Mouse (Mus musculus) lung, embryonic 15.5 days (tissue): ENCODE measurements at regions not wholly inside any gene's neighbourhood (a gene's known extent, or its start where the extent isn't known, plus 50 kb on each side); places are given as distances from the start of the nearest gene placed in this dataset.

ENCODE experiments used
- ATAC-seq: fragments of 200-750 bp; cut with Nextera tagmentation; 2 replicates; pipeline ENCODE4 v1.8.0; 2017; ENCODE audit warnings: moderate number of reproducible peaks, borderline replicate concordance; ENCODE audit not compliant: low FRiP score, low TSS enrichment; ENCODE audit errors: extremely low read depth
- H3K27ac ChIP-seq: fragments of 300-500 bp; sonication (generic); 2 replicates; pipeline ENCODE4 v1.5.1; 2015; ENCODE audit warnings: moderate library complexity, mild to moderate bottlenecking, inconsistent platforms
- H3K27me3 ChIP-seq: fragments of 300-500 bp; sonication (generic); 2 replicates; pipeline ENCODE4 v1.6.1; 2015; ENCODE audit warnings: inconsistent platforms
- H3K36me3 ChIP-seq: fragments of 300-500 bp; sonication (generic); 2 replicates; pipeline ENCODE4 v1.6.1; 2015; ENCODE audit warnings: inconsistent platforms
- H3K4me1 ChIP-seq: fragments of 300-500 bp; sonication (generic); 2 replicates; pipeline ENCODE4 v1.6.1; 2015; ENCODE audit warnings: inconsistent platforms
- H3K4me2 ChIP-seq: fragments of 300-500 bp; sonication (generic); 2 replicates; pipeline ENCODE4 v1.6.1; 2015; ENCODE audit warnings: inconsistent platforms, mild to moderate bottlenecking, moderate library complexity
- H3K4me3 ChIP-seq: fragments of 300-500 bp; sonication (generic); 2 replicates; pipeline ENCODE4 v1.5.1; 2015; ENCODE audit warnings: mild to moderate bottlenecking, inconsistent platforms
- H3K9ac ChIP-seq: fragments of 300-500 bp; sonication (generic); 2 replicates; pipeline ENCODE4 v1.6.1; 2015; ENCODE audit warnings: inconsistent platforms
- H3K9me3 ChIP-seq: fragments of 300-500 bp; sonication (generic); 2 replicates; pipeline ENCODE4 v1.6.1; 2016; ENCODE audit warnings: inconsistent platforms
- WGBS: fragments of 180-500 bp; shearing (Covaris S2); methylation state at CpG from one replicate; pipeline ENCODE4 v1.1.7; 2015; 5-methylcytosine and 5-hydroxymethylcytosine counted together

DNA sequence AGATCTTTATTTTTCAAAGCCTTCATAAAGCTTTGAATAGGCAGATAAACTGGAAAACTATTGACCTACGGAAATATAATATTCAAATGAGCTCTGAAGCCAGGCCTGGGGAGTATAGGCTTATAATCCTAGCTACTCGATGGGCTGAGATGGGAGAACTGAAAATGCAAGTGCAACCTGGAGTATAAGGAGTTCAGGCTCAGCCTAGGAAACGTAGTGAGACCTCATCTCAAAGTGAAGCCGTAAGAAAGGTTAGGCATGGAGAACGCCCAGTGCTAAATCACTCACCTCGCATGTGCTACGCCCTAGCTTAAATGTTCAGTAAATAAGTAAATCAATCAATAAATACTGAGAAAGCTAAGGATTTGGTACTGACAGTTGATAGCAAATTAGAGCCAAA lies 432.5 kb upstream of the Ubash3b start:
- WGBS: 85% methylated on average over 7 of the region's 7 CpGs
- no peaks in the 10 kb centered on the region for H3K27me3 ChIP-seq
- H3K9ac ChIP-seq: no peak overlapping the region
- peaks cover 8% of the 10 kb centered on the region for H3K4me1 ChIP-seq
- no peaks in the 10 kb centered on the region for H3K9me3 ChIP-seq
- peaks cover 7% of the 10 kb centered on the region; the same call in 1 of the 2 replicates for H3K36me3 ChIP-seq
- no peak overlapping the region for H3K4me3 ChIP-seq
- H3K4me2 ChIP-seq: no peak overlapping the region
- no peak for ATAC-seq
- no peak overlapping the region for H3K27ac ChIP-seq

GRCm38 (mm10) chr9:41592900-41593690 lies 431.6 kb upstream of the Ubash3b start:
- Histone ChIP-seq H3K27ac (no peak overlapping the region), H3K27me3 (no peaks in the 10 kb centered on the region), H3K4me1 (peaks cover 13% of the 10 kb centered on the region), H3K36me3 (peaks cover 7% of the 10 kb centered on the region; the same call in 1 of the 2 replicates), H3K9me3 (no peaks in the 10 kb centered on the region), H3K9ac (no peak overlapping the region), H3K4me3 (no peak overlapping the region), H3K4me2 (no peak overlapping the region)
- WGBS: 80% methylated on average over 4 of the region's 4 CpGs
- ATAC-seq: no peak

DNA sequence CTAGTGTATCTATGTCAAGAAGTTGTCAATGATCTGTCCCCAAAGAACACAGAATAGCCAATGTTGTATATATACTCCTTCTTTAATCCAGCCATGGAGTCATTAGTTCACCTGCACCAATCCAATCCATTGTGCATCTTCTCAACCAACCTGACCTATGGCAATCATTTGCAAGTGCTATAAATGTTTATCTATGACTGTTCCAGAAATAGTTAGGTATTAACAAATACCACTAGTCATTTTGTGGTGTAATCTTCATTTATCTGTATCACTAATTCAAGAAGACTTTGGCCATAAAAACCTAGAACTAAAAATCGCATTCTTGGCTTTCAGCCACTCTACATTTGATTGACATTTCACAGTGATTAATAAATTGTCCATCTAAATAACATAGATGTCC lies 430.6 kb upstream of the Ubash3b start:
- WGBS: 83% methylated on average over 1 of the region's 1 CpGs
- H3K36me3 ChIP-seq: peaks cover 7% of the 10 kb centered on the region; the same call in 1 of the 2 replicates
- H3K27ac ChIP-seq: no peak overlapping the region

GRCm38 (mm10) chr9:41590164-41590563 lies 428.7 kb upstream of the Ubash3b start:
- Histone ChIP-seq H3K27ac (no peak overlapping the region), H3K9me3 (no peaks in the 10 kb centered on the region), H3K4me1 (peaks cover 12% of the 10 kb centered on the region), H3K4me3 (no peak overlapping the region), H3K9ac (no peak overlapping the region), H3K27me3 (no peaks in the 10 kb centered on the region), H3K4me2 (no peak overlapping the region), H3K36me3 (peaks cover 7% of the 10 kb centered on the region; the same call in 1 of the 2 replicates)
- ATAC-seq: no peak
- 72% methylated on average over 4 of the region's 4 CpGs for WGBS

More for the DNA sequence above, 430.6 kb upstream of the Ubash3b start:
- no peaks in the 10 kb centered on the region for H3K9me3 ChIP-seq
- peaks cover 13% of the 10 kb centered on the region for H3K4me1 ChIP-seq
- H3K9ac ChIP-seq: no peak overlapping the region
- no peak overlapping the region for H3K4me3 ChIP-seq
- no peak for ATAC-seq
- no peaks in the 10 kb centered on the region for H3K27me3 ChIP-seq
- no peak overlapping the region for H3K4me2 ChIP-seq

- no peak for ATAC-seq
- WGBS: 75% methylated on average over 9 of the region's 9 CpGs
- H3K36me3 ChIP-seq: peaks cover 7% of the 10 kb centered on the region; the same call in 1 of the 2 replicates
- no peak overlapping the region for H3K4me3 ChIP-seq
- H3K27me3 ChIP-seq: no peaks in the 10 kb centered on the region; the same call in 1 of the 2 replicates
- peaks cover 12% of the 10 kb centered on the region for H3K4me1 ChIP-seq
- H3K9ac ChIP-seq: no peak overlapping the region
- no peaks in the 10 kb centered on the region for H3K9me3 ChIP-seq
- H3K27ac ChIP-seq: no peak overlapping the region
- H3K4me2 ChIP-seq: no peak overlapping the region
Observed at GRCm38 (mm10) chr9:41588466-41589425, 427.2 kb upstream of the Ubash3b start.

DNA sequence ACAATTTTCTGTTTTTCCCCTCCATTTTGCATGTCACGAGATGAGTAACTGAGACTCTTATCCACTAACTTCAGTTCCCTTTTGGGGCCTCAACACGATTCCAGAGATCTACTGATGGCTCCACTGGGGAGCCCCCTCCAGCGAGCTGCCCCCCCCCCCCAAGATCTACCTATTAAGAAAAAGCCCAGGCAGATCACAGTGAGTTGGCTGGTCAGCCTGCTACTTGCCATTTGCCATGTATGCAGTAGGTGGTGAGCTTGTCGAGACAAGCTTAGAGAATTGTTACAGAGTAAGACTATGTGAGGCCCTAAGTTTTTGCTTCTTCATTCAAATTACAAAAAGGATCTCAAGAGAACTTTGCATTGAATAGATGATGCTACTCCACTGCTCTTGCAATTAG lies 426.3 kb upstream of the Ubash3b start:
- Histone ChIP-seq H3K4me3 (no peak overlapping the region), H3K27me3 (peaks cover 2% of the 10 kb centered on the region; the same call in 1 of the 2 replicates), H3K9me3 (no peaks in the 10 kb centered on the region), H3K4me1 (peaks cover 12% of the 10 kb centered on the region), H3K27ac (no peak overlapping the region), H3K36me3 (peaks cover 7% of the 10 kb centered on the region; the same call in 1 of the 2 replicates), H3K9ac (no peak overlapping the region), H3K4me2 (no peak overlapping the region)
- WGBS: 62% methylated on average over 4 of the region's 4 CpGs
- ATAC-seq: no peak

DNA sequence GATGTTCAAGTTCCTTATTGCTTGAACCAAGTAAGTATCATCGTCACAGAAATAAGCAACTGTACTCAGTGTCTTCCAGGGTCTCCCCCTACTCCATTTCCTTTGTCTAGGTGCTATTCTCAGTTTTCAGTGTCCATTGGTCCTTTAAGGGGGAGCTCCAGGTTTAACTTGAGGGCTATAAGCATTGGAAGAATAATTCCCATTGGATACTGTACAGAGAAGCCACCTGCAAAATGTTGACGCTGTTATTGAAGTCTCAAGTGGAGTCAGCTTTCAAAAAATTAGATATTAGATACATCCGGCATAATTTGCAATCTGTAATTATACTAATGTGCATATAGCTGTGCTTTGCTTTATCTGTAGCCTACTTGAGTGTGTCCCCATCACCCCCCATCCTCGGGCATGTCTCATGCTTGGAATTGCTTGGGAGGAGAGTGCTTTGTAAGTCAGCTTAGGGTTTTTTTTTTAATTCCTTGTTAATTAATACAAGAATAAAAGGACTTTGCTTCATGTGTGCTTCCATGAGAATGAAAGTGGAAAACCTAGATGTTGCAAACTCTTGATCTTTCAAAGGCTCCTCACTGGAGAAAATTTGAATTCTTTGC lies 425.6 kb upstream of the Ubash3b start:
- peaks cover 12% of the 10 kb centered on the region for H3K4me1 ChIP-seq
- H3K9ac ChIP-seq: no peak overlapping the region
- no peaks in the 10 kb centered on the region for H3K9me3 ChIP-seq
- no peak overlapping the region for H3K4me2 ChIP-seq
- H3K4me3 ChIP-seq: no peak overlapping the region
- peaks cover 7% of the 10 kb centered on the region; the same call in 1 of the 2 replicates for H3K36me3 ChIP-seq
- 78% methylated on average over 4 of the region's 4 CpGs for WGBS
- H3K27me3 ChIP-seq: peaks cover 3% of the 10 kb centered on the region; the same call in 1 of the 2 replicates
- no peak overlapping the region for H3K27ac ChIP-seq
- no peak for ATAC-seq

DNA sequence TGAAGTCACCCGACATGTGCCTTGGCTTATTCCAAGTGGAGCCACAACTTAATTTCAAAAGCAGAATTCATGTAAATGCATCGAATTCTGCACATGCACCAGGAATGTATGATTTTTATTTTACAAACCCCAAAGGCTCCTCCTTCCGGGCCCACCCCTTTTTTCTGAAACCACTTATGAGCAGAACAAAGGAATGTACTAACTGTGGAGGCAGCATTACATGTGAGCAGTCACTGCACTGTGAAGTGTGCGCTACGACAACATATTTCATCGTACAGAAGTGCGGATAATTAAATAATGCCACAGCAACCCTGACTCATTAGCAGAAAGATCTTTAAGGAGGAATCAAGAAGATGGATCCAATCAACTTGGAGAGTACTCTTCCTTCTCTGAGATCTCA lies 424.8 kb upstream of the Ubash3b start:
- WGBS: 55% methylated on average over 7 of the region's 7 CpGs
- no peak for ATAC-seq
- H3K27ac ChIP-seq: peak overlapping the region; percentile 31; the same call in 1 of the 2 replicates
- H3K4me1 ChIP-seq: peaks cover 12% of the 10 kb centered on the region
- peaks cover 7% of the 10 kb centered on the region; the same call in 1 of the 2 replicates for H3K36me3 ChIP-seq
- no peaks in the 10 kb centered on the region for H3K9me3 ChIP-seq
- peaks cover 3% of the 10 kb centered on the region; the same call in 1 of the 2 replicates for H3K27me3 ChIP-seq
- H3K9ac ChIP-seq: no peak overlapping the region
- peak overlapping the region; percentile 10; the same call in 1 of the 2 replicates for H3K4me2 ChIP-seq
- H3K4me3 ChIP-seq: no peak overlapping the region

- peaks cover 12% of the 10 kb centered on the region for H3K4me1 ChIP-seq
- H3K9me3 ChIP-seq: no peaks in the 10 kb centered on the region
- no peak overlapping the region for H3K4me3 ChIP-seq
- H3K27ac ChIP-seq: peak overlapping the region; percentile 31; the same call in 1 of the 2 replicates
- H3K4me2 ChIP-seq: peak overlapping the region; percentile 10; the same call in 1 of the 2 replicates
- ATAC-seq: no peak
- peaks cover 7% of the 10 kb centered on the region; the same call in 1 of the 2 replicates for H3K36me3 ChIP-seq
- H3K9ac ChIP-seq: no peak overlapping the region
- 48% methylated on average over 5 of the region's 5 CpGs for WGBS
- H3K27me3 ChIP-seq: peaks cover 3% of the 10 kb centered on the region; the same call in 1 of the 2 replicates
Observed at GRCm38 (mm10) chr9:41585771-41586170, 424.3 kb upstream of the Ubash3b start.

DNA sequence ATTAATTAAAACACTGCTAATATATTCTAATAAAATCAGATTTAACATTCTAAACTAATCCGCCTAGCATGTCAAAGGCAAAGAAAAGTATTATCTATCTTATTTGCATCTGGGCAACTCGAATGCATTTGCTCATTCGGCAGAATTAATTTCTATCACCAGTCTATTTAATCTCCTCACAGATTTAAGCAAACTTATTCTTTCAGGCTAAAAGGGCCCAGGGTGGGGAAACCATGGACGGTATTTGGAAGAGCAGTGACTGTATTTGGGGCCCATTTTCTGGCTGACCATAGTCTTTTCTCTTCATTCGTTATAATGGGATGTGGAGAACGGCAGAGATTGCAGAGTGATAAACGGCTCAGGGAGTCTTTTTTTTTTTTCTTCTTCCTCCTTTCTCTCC lies 423.5 kb upstream of the Ubash3b start:
- Histone ChIP-seq H3K9me3 (no peaks in the 10 kb centered on the region), H3K36me3 (0 out of 2 replicates have a peak, but pooled peaks cover under 1% of the 10 kb centered on the region), H3K9ac (no peak overlapping the region), H3K27ac (no peak overlapping the region), H3K27me3 (peaks cover 3% of the 10 kb centered on the region; the same call in 1 of the 2 replicates), H3K4me2 (peak overlapping the region; percentile 4; the same call in 1 of the 2 replicates), H3K4me1 (peaks cover 12% of the 10 kb centered on the region), H3K4me3 (no peak overlapping the region)
- no peak for ATAC-seq
- 55% methylated on average over 7 of the region's 7 CpGs for WGBS

DNA sequence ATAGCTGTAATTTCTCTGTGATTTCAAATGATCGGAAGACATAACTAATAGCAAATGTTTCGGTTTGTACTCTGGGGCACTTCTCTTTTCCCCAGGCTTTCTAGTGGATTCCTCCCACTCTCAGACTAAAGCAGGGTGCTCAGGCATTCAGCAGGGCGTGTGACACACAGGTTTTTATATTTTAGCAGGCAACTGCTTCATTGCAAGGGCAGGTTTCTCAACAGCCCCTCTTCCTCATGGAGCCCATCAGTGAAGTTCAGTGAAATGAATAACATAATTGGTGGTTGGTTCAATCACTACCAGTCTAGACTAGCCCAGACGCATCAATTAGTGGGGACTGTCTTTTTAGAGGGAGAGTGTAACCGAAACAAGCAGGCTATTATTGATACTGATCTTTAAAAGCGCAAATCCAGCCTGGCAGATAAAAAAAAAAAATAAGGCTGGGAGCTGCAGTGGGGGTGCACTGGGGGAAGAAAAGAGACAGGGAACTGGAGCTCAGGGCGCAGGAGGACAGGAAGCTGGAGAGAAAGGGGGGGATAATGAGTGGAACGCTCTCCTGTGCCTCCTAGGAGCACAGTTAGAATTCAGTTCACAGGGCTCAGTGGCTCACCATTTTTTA lies 422.3 kb upstream of the Ubash3b start:
- WGBS: 24% methylated on average over 8 of the region's 8 CpGs
- Histone ChIP-seq H3K4me3 (peak overlapping the region; percentile 52), H3K4me1 (peaks cover 10% of the 10 kb centered on the region), H3K4me2 (peak overlapping the region; percentile 72), H3K36me3 (no peaks in the 10 kb centered on the region), H3K9me3 (no peaks in the 10 kb centered on the region), H3K27ac (peak overlapping the region; percentile 65), H3K9ac (0 out of 2 replicates have a peak overlapping the region, but pooled peaks have one; percentile 6), H3K27me3 (peaks cover 4% of the 10 kb centered on the region; the same call in 1 of the 2 replicates)
- no peak for ATAC-seq
